Mouse (Mus musculus) layer of hippocampus, adult 18-20 months (tissue): Measurements from ENCODE around the gene Ccpg1os. TPM values are rescaled to one million over a fixed set of nuclear protein-coding genes. Genes with fewer than 3 reads are reported as not detected.
A peak's percentile ranks its signal among the peaks of the same experiment; 100 is the strongest.

Source experiments
- DNase-seq, 2 experiments: peaks; one replicate each; pipeline ENCODE4 v3.0.0; 2022; ENCODE audit warnings: low spot score in 2 of 2
- long read RNA-seq: library from polyadenylated mRNA; stranded (forward); transcript quantifications from one replicate; pipeline ENCODE4 v2.0.0, GENCODE M21; 2021
- total RNA-seq, 2 experiments: library from RNA; stranded (reverse); gene quantifications; 2 replicates each; pipeline ENCODE4 v1.2.3; 2021

Ccpg1os gene
- 10 to 100 TPM; 12.4 to 12.6 TPM for total RNA-seq
- long read RNA-seq, partial matches to known transcripts, result 0 of 6 reads
- long read RNA-seq, other reads (novel, unspliced or antisense), result 1 of 6 reads

GRCm38 (mm10) chr9:72985250-72986220 is at the start of gene Ccpg1os, which contains the start of gene Ccpg1:
Ccpg1os (minus strand) TSS chr9:72985382.
Ccpg1 (plus strand) TSS chr9:72985429.
- peak; percentile 99 for DNase-seq

GRCm38 (mm10) chr9:73033406-73033805 is 48.2 kb upstream of the Ccpg1os start:
- DNase-seq, result no peak

- DNase-seq, result no peak
These were observed 46.2 kb upstream of the Ccpg1os start for GRCm38 (mm10) chr9:73031421-73031820.

- no peak for DNase-seq
These were observed 45.3 kb upstream of the Ccpg1os start for GRCm38 (mm10) chr9:73030443-73030842.

GRCm38 (mm10) chr9:73025818-73026636 is 40.8 kb upstream of the Ccpg1os start:
- DNase-seq, result peak in 1 of 2 experiments; percentile 51

GRCm38 (mm10) chr9:73020566-73021097 is 35.5 kb upstream of the Ccpg1os start:
- DNase-seq, result no peak

GRCm38 (mm10) chr9:73019841-73020240 is 34.7 kb upstream of the Ccpg1os start:
- no peak for DNase-seq

- DNase-seq, result peak; percentile 52 to 56
These were observed 29.5 kb upstream of the Ccpg1os start for GRCm38 (mm10) chr9:73014724-73015123.

- no peak for DNase-seq
These were observed 27.4 kb upstream of the Ccpg1os start for GRCm38 (mm10) chr9:73012629-73013028.

- no peak for DNase-seq
These were observed 23.2 kb upstream of the Ccpg1os start for GRCm38 (mm10) chr9:73008384-73008783.

- no peak for DNase-seq
These were observed 21.0 kb upstream of the Ccpg1os start for GRCm38 (mm10) chr9:73006175-73006574.

GRCm38 (mm10) chr9:73005106-73005505 is 19.9 kb upstream of the Ccpg1os start:
- no peak for DNase-seq

GRCm38 (mm10) chr9:73004076-73004475 is 18.9 kb upstream of the Ccpg1os start:
- DNase-seq, result no peak

- DNase-seq, result peak in 1 of 2 experiments; percentile 37
These were observed 17.0 kb upstream of the Ccpg1os start for GRCm38 (mm10) chr9:73002177-73002576.

GRCm38 (mm10) chr9:73001314-73002011 is 16.3 kb upstream of the Ccpg1os start:
- DNase-seq, result no peak

GRCm38 (mm10) chr9:73000487-73000886 is 15.3 kb upstream of the Ccpg1os start:
- no peak for DNase-seq

GRCm38 (mm10) chr9:72996806-72997205 is 11.6 kb upstream of the Ccpg1os start:
- DNase-seq, result no peak

GRCm38 (mm10) chr9:72996167-72996566 is 11.0 kb upstream of the Ccpg1os start:
- no peak for DNase-seq

GRCm38 (mm10) chr9:72992576-72992975 is 7.4 kb upstream of the Ccpg1os start:
- DNase-seq, result no peak

- no peak for DNase-seq
These were observed 6.2 kb upstream of the Ccpg1os start for GRCm38 (mm10) chr9:72991420-72991819.

GRCm38 (mm10) chr9:72988706-72989105 is 3.5 kb upstream of the Ccpg1os start:
- DNase-seq, result no peak
